Mouse (Mus musculus): ENCODE data around the gene Bhlhb9.
"Not testable (repeated sequence)": the region's sequence is repeated elsewhere in the genome, so short reads cannot be mapped to it uniquely, and the experiment has no call there.

Bhlhb9 gene

DNA sequence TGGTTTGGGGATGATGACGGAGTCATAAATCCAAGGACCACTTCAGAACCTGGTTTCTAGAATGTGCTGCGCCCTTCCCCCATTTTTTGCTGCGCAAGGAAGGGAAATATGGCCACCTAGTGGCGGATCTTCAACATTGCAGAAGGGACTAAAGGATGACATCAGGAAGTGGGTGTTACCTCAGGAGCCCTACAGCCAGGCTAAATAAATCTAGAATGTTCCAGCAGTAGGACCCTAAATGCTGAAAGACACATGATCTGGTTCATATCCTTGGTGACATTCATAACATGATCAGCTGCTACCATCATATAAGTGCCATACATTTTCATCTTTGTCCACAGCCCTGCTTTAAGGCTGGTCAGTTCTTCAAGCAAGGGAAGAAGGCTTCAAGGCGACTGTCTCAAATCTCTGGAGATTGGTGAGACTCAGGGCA lies at the start of gene Bhlhb9:
TSS of gene Bhlhb9 (plus strand) at position 383 of the 433 bp plus-strand sequence.
- DNase-seq: peak; percentile 47

DNA sequence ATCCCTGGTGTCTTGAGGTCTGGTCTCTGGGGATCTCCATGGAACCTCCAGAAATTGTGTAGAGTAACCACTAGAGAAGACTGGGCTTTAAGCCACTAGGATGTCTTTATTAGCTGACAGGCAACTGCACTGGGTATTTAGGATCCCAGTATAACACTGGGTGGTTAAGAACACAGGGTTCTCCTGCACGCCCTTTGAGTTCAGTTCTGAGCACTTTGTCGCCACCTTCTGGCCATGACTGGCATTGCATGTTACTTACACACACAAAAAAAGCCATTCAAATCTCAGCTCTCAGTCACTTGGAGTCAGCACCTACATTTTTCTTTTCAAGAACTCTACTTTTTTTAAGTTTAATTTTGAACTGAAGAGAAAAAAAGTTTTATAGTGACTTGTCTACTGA lies 44.6 kb upstream of the Bhlhb9 start:
- peak; percentile 61 for DNase-seq

DNA sequence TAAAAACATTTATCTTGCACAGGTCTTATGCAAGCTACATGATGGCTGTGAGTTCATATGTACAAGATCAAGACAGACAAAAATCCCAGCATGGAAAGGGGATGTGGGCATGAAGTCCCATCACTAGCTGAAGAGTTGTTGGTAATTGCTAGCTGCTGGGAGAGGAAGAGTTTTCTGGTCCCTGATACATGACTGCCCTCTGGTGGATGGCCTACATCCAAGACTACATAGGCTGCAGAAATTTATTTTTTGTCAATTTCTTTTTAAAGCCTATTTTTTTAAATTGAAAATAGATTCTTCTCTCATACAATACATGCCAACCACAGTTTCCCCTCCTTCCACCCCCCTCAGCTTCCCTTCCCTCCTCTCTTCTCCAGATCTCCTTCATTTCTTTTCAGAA lies 35.7 kb upstream of the Bhlhb9 start:
- peak; percentile 13 for DNase-seq

DNA sequence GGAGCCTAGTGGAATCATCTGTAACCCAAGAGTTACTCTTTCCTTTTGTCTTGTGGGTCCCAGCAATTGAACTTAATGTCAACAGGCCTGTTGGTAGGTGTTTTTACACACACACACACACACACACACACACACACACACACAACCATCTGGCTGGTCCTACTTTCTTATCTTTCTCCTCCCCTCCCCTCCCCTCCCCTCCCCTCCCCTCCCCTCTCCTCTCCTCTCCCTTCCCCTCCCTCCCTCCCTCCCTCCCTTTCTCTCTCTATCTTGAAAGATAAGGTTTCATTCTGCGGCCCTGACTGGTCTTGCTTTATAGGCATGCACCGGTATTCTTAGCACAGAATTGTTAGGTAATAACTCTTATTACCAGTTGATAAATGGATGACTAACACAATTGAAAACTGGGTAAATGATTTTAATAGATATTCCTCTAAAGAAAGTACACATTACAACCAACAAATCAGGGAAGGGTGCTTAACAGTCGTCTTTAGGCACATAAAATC lies 29.3 kb upstream of the Bhlhb9 start:
- no peak for DNase-seq

GRCm38 (mm10) chrX:135768565-135768964 lies 28.8 kb upstream of the Bhlhb9 start:
- DNase-seq: no peak

DNA sequence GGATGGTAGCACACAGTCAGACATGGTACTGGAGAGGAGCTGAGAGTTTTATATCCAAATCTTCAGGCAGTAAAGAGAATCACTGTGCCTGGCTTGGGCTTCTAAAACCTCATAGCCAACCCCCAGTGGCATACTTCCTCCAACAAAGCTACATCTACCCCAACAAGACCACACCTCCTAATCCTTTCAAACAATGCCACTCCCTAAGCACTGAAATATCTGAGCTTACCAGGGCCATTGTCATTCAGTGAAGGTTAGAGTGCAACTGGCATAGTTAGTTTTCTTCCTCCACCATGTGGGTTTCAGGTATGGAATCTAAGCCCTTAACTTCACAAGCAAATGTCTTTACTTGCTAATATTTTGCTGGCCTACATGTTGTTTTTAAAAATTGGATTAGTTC lies 5.9 kb upstream of the Bhlhb9 start:
- no peak for DNase-seq

DNA sequence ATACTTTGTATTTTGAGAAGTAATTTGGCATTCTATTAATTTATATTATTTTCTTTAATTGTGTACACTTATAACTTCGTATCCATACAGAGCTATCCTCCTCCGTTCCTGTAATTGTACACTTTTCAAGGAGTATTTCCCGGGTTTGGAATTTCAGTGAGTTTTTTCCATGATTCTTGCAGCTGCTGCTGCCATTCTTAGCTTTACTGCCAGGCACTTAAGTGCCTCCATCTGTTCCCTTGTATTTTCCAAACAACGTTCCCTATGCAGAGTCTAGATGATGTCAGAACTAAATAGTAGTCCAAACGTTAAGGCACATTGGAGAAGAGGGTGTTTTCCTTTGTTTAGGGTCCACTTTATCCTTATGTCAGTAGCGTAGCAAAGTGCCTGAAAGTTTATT lies 5.1 kb upstream of the Bhlhb9 start:
- DNase-seq: no peak

DNA sequence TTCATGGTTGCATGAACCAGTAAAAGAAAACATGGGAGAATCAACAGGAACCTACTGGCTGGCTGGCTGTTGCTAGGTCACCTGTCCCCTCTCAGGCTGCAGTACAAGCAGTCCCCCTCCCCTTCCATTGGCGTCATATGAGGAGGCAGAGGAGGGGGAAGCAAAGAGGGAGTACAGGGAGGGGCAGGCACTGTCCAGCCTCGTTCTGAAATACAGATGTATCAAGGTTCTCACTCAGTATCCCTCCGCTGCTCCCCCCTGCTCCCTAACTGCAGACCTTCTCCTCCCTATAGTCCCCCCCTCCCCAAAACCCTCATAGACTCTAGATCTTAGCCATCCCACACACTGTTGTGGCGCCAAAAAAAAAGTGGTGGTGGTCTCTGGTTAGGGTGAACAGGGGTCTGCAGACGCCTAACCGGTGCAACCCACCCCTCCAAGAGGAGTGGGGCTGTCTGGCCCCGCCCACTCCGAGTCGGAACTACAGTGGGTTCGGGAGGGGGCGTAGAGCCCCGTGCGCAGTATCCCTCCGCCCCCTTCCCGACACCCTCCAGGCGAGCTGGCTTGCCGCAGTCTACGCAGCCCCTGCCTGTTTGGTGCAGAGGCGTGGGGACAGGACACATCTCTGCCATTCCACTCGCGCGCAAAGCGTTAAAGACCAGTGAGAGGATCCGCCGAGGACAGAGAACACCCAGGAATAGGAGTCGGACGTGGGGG lies 1.6 kb upstream of the Bhlhb9 start:
- peak; percentile 48 for DNase-seq

- peak; percentile 31 for DNase-seq
Measured at GRCm38 (mm10) chrX:135796305-135797211, 836 bp upstream of the Bhlhb9 start.

GRCm38 (mm10) chrX:135804149-135804548 lies 6.8 kb downstream of the Bhlhb9 start:
- no peak for DNase-seq

DNA sequence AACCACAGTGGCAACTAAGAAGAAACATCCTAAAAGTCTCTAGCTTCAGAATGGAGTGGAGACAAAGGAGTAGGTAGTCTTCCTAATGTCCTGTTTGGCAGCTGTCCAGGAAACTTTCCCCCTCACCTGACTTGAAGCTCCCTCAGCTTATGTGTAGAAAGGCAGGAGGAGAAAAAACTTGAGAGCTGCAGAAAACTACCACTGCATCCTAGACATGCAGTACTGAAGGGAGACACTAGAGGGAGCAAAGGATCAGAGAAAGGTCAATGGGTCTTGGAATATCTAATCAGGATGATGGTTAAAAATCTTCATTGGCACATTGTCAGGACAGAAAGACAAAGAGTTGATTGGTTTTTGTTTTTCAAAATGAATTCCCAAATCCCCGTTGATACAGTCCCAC lies 8.4 kb downstream of the Bhlhb9 start:
- peak; percentile 32 for DNase-seq

DNA sequence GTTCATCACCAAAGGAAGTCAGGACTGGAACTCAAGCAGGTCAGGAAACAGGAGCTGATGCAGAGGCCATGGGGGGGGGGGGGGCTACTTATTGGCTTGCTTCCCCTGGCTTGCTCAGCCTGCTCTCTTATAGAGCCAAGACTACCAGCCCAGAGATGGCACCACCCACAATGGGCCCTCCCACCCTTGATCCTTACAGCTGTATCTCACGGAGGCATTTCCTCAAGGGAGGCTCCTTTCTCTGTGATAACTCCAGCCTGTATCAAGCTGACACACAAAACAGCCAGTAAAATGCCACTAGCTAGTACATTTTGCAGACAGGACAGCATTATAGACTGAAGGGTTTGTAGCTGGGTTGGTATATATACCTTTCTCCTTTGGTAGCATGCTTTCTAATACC lies 38.5 kb downstream of the Bhlhb9 start:
- not testable (repeated sequence) for DNase-seq

DNA sequence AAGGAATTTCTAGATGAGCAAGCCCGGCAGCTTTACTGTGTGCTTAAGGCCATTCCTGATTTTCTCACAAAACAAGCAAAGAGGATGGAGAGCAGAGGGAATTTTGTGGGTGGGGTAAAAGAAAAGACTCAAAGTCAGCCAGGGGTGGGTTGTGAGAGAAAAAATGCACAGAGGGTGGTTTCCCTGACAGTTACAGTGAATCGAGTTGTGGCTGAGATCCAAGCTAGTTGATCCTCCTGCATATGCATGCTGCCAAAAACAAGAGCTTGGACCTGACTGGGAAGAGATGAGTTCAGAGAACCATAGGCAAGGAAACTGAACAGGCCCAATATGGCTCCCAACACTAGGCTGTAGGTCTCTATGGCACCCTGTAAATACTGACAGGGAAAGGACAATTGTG lies 40.5 kb downstream of the Bhlhb9 start:
- DNase-seq: no peak

- DNase-seq: peak; percentile 57
Measured at GRCm38 (mm10) chrX:135838521-135839360, 41.3 kb downstream of the Bhlhb9 start, which contains the start of gene Gprasp2. Gene Gprasp2, plus strand, starts transcription at chrX:135839034.

DNA sequence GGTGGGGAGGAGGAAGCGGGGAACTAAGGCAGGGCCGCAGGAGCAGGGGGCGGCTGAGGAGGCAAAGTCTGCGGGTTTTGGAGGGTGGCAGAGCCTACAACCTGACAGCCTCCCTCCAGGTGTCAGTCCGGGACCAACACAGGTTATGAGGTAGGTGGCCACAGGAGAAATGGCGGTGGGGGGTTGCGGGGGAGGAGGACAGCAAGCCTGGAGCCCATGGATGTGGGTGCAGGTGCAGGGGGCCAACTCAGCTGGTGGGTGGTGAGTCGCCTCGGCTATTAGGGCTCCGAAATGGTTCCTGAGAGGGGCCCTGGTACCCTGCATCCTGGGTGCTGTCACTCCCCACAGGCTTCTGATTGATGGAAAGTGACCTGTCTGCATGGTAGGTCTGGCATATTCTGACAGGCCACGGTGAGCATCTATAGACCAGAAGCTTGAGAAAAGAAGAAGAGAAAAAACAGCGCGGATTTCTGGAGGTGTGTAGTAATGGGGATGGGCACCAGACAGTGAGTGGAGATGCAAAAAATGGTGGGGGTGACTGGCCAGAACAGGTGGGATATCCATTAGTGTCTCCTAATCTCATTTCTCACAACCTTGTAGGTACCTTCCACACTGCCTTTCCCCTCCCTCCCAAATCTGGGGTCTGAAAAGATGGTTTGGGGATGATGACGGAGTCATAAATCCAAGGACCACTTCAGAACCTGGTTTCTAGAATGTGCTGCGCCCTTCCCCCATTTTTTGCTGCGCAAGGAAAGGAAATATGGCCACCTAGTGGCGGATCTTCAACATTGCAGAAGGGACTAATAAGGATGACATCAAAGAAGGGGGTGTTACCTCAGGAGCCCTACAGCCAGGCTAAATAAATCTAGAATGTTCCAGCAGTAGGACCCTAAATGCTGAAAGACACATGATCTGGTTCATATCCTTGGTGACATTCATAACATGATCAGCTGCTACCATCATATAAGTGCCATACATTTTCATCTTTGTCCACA lies 42.3 kb downstream of the Bhlhb9 start:
- DNase-seq: peak; percentile 45

DNA sequence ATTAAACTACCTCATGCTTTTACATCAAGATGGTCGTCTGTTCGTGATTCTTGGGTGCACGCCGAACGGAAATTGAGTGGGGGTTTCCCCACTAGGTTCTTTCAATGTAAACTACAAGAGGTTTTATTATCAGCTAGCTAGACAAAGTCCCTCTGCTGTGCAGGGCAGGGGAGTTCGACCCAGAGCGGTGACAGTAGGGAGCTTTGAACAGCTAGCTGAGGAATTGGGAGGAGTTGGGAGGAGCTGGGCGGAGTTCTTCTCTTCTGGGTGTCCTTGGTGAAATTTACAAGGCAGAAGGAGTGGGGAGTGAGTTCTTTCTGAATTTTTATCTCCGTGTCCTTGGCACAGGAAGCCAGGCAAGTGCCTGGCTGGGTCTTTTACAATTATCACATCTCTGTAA lies 69.4 kb downstream of the Bhlhb9 start:
- not testable (repeated sequence) for DNase-seq

GRCm38 (mm10) chrX:135876679-135877078 lies 79.3 kb downstream of the Bhlhb9 start:
- DNase-seq: no peak

DNA sequence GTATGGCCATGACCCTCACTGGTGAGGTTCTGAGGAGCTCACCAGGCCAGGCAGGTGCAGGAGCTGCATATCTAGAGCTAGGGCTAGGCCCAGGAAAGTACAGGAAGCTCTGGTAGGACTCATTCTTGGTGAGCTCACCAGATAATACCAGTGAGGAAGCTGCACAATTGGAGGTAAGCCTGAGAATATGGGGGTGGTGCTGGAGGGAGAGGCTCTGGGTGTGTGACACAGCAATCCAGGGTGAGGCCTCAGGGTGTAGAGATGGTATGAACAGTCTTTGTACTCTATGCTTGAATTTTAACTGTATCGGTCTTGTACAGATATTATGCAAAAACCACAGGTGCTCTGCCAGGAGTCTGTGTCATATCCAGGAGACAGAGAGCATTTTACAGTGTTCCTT lies 82.2 kb downstream of the Bhlhb9 start:
- DNase-seq: no peak

GRCm38 (mm10) chrX:135885411-135886233 lies 88.2 kb downstream of the Bhlhb9 start:
- peak; percentile 69 for DNase-seq

DNA sequence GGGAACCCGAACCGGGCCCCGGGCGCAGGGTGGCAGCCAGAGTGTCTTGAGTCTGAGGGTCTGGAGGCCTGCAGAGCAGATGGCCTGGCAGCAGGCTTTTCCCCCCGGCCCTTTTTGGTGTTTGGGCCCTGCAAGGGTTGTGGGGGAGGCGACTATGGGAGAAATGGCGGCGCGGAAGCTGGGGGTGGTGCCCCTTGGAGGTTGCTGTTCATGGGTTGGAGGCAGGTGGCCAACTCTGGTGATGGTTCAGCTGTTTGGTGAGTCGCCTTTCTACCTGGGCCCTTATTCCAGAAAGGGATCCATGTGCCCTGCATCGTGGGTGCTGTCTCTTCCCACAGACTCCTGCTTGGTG lies 88.8 kb downstream of the Bhlhb9 start:
- DNase-seq: peak; percentile 19

- DNase-seq: no peak
Measured at GRCm38 (mm10) chrX:135916580-135916979, 119.2 kb downstream of the Bhlhb9 start.
